Mouse (Mus musculus) testis, adult 2 months (tissue): Measurements from ENCODE around the gene Wars.

Experiments
- CTCF ChIP-seq: fragments of 200-500 bp; IDR thresholded peaks from 2 replicates; pipeline ENCODE4 v1.5.1; 2012; ENCODE audit warnings: low read depth, mild to moderate bottlenecking, inconsistent platforms, low read length, moderate library complexity; ENCODE audit not compliant: control insufficient read depth, insufficient read depth, insufficient replicate concordance
- POLR2A ChIP-seq: fragments of 200-500 bp; IDR thresholded peaks from 2 replicates; pipeline ENCODE4 v1.6.1; 2012; ENCODE audit warnings: low read depth, mild to moderate bottlenecking, inconsistent platforms, low read length, moderate library complexity; ENCODE audit not compliant: control insufficient read depth

- no peak for TF ChIP-seq CTCF
- no peak for TF ChIP-seq POLR2A
Observed at GRCm38 (mm10) chr12:108831966-108832643, 61.9 kb downstream of the Wars start.
